Mouse (Mus musculus): ENCODE data around the gene Chst3. TPM values are rescaled to one million over a fixed set of nuclear protein-coding genes. Genes with fewer than 3 reads are reported as not detected.
"Not testable (repeated sequence)": the region's sequence is repeated elsewhere in the genome, so short reads cannot be mapped to it uniquely, and the experiment has no call there.

The Chst3 gene
- total and polyA plus RNA-seq, 2 experiments from 2014 or later = 0.20 to 2.2 TPM

DNA sequence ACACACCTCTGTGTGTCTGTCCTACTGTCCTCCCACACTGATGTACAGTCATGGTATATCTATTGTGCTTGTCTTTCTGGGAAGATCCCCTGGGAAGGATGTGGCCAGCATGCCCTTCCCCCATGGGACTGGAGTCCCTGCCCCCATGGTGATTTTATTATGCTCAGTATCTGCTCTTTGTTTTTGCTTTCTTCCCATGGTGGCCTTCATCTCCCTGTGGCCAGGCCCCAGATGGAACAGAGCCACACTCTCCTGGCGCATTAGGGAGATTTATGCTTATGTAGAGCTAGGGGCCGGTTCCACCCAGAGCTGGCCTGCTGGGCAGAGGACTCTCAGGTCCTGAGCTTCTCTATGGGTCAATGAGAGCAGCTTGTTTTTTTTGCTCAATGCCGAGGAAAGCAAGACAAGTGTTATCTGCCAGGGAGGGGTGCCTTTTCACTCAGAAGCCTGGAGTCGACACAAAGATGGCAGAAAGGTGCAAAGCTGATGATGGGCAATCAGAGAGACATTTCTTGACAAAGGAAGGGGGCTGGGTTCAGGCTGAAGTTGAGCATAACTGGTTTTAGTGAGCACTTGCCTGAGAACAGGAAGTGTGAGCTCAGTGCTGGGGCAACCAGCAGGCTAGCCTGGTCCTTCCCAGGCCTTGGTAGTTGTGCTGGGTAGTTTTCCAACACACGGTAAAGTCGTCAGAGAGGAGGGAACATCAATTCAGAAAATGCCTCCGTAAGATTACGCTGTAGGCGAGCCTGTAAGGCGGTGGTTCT lies 48.6 kb downstream of the Chst3 start:
- Histone ChIP-seq H3K27ac (ENCODE audit: low read depth) (no peak overlapping the region), H3K27me3 (ENCODE audit: control insufficient read depth, insufficient read depth, low read length) (no peaks in the 10 kb centered on the region), H3K4me1 (ENCODE audit: control insufficient read depth, insufficient read depth) (no peaks in the 10 kb centered on the region), H3K4me2 (ENCODE audit: low read depth, low read length) (no peak overlapping the region), H3K9ac (replicated peaks; ENCODE audit: low read depth, low read length) (no peak overlapping the region), H3K4me3 (ENCODE audit: low read depth, low read length) (no peak overlapping the region), H3K36me3 (replicated peaks; ENCODE audit: control insufficient read depth, insufficient read depth, low read length) (no peaks in the 10 kb centered on the region), H3K9me3 (replicated peaks; ENCODE audit: control insufficient read depth, low read length) (0 out of 2 replicates have a peak, but pooled peaks cover 3% of the 10 kb centered on the region)
- ATAC-seq (ENCODE audit: insufficient read depth, low read depth) (no peak), DNase-seq (ENCODE audit: low spot score) (no peak)
- WGBS = 73% methylated on average over 10 of the region's 10 CpGs
- TF ChIP-seq CTCF (IDR thresholded peaks at IDR 0.05; ENCODE audit: low read depth) (no peak), EP300 (IDR thresholded peaks at IDR 0.05; ENCODE audit: low read depth) (no peak)

DNA sequence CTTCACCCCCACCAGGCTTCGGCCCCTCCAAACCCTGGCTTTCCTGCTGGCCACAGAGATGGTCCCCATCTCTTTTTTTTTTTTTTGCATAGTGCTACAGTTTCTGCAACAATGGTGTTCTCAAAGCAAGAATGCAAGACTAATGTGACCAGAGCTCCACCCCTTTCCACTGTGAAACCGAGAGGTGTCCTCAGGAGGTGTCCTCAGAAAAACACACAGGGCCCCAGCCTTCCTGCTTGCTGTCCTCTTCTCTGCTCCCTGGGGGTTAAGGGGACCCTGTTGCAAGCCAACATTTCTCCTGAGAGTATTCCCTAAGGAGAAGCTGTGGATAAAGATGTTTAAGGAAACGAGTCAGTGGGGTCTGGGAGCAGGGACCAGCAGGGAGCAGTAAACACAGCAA lies 50.1 kb downstream of the Chst3 start:
- no peaks in the 10 kb centered on the region for H3K36me3 ChIP-seq (replicated peaks; ENCODE audit: control insufficient read depth, insufficient read depth, low read length)
- H3K9ac ChIP-seq (replicated peaks; ENCODE audit: low read depth, low read length) = no peak overlapping the region
- ATAC-seq (ENCODE audit: insufficient read depth, low read depth) (no peak), DNase-seq (ENCODE audit: low spot score) (no peak)
- H3K9me3 ChIP-seq (replicated peaks; ENCODE audit: control insufficient read depth, low read length) = 0 out of 2 replicates have a peak, but pooled peaks cover 3% of the 10 kb centered on the region
- no peaks in the 10 kb centered on the region for H3K4me1 ChIP-seq (ENCODE audit: control insufficient read depth, insufficient read depth)
- H3K27ac ChIP-seq (ENCODE audit: low read depth) = no peak overlapping the region
- no peak overlapping the region for H3K4me3 ChIP-seq (ENCODE audit: low read depth, low read length)
- no peaks in the 10 kb centered on the region for H3K27me3 ChIP-seq (ENCODE audit: control insufficient read depth, insufficient read depth, low read length)
- no peak overlapping the region for H3K4me2 ChIP-seq (ENCODE audit: low read depth, low read length)
- WGBS = 58% methylated on average over 3 of the region's 3 CpGs
- no peak for TF ChIP-seq CTCF (IDR thresholded peaks at IDR 0.05; ENCODE audit: low read depth)
- no peak for TF ChIP-seq EP300 (IDR thresholded peaks at IDR 0.05; ENCODE audit: low read depth)

DNA sequence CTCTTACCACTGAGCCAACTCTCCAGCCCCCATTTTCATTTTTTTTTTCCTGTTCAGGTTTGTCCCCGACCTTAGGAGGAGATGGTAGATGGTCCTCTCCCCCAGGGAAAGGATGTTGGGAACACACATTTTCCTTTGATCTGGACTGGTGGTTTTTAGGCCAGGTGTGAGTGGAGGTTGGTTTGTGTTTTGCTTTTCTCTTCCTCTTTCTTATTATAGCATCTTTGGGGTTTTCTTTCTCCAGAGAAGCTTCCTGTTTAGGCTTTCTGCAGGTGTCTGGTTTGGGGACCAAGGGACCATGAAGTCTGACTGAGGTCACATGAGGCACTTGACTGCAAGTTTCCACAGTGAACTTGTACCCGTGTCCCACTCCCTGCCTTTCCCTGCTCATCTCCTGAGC lies 50.8 kb downstream of the Chst3 start:
- TF ChIP-seq EP300 (IDR thresholded peaks at IDR 0.05; ENCODE audit: low read depth) (no peak), CTCF (IDR thresholded peaks at IDR 0.05; ENCODE audit: low read depth) (no peak)
- ATAC-seq (ENCODE audit: insufficient read depth, low read depth) (no peak), DNase-seq (ENCODE audit: low spot score) (no peak)
- H3K9me3 ChIP-seq (replicated peaks; ENCODE audit: control insufficient read depth, low read length) = 0 out of 2 replicates have a peak, but pooled peaks cover 3% of the 10 kb centered on the region
- no peak overlapping the region for H3K4me2 ChIP-seq (ENCODE audit: low read depth, low read length)
- H3K27me3 ChIP-seq (ENCODE audit: control insufficient read depth, insufficient read depth, low read length) = no peaks in the 10 kb centered on the region
- no peaks in the 10 kb centered on the region for H3K4me1 ChIP-seq (ENCODE audit: control insufficient read depth, insufficient read depth)
- H3K9ac ChIP-seq (replicated peaks; ENCODE audit: low read depth, low read length) = no peak overlapping the region
- H3K36me3 ChIP-seq (replicated peaks; ENCODE audit: control insufficient read depth, insufficient read depth, low read length) = no peaks in the 10 kb centered on the region
- H3K4me3 ChIP-seq (ENCODE audit: low read depth, low read length) = no peak overlapping the region
- no peak overlapping the region for H3K27ac ChIP-seq (ENCODE audit: low read depth)
- WGBS = 60% methylated on average over 2 of the region's 2 CpGs

DNA sequence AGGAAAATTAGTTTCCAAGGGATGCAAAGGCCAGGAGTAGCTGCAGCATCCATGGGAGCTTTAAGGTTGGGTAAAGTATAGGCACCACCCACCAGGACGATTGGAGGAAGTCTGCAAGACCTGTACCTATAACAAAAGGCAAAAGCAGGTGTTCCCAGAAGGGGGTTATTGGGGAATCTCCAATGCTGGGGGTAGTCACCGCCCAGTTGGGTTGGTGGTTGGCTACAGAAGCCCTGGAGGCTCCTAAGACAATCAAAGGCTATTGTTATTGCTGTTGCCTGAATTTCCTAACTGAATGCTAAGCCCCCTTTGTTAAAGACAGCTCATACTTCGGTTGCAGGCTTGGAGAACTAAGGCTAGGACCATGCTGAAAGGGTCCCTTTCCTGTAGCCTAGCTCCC lies 53.0 kb downstream of the Chst3 start:
- H3K36me3 ChIP-seq (replicated peaks; ENCODE audit: control insufficient read depth, insufficient read depth, low read length) = no peaks in the 10 kb centered on the region
- WGBS = 43% methylated on average over 3 of the region's 3 CpGs
- no peak overlapping the region for H3K9ac ChIP-seq (replicated peaks; ENCODE audit: low read depth, low read length)

DNA sequence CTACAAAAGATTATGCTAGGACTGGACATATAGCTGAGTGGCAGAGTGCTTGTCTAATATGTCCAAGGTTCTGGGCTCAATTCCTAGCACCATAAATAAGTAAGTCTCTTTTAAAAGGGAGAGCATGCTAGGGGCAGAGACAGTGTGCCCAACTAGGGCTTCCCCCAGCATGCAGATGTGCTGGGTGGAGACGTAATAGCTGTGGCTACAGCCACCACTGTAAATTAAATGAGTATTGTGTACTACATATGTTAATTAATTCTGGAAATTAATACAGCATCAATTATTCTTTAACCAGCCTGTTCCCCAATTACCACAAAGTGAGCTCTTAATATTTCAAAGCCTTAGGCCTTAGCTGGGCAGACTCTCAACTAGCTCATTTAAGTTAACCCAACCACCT lies 54.2 kb downstream of the Chst3 start:
- Histone ChIP-seq H3K9ac (replicated peaks; ENCODE audit: low read depth, low read length) (no peak overlapping the region), H3K4me3 (ENCODE audit: low read depth, low read length) (no peak overlapping the region), H3K27me3 (ENCODE audit: control insufficient read depth, insufficient read depth, low read length) (no peaks in the 10 kb centered on the region), H3K27ac (ENCODE audit: low read depth) (no peak overlapping the region), H3K9me3 (replicated peaks; ENCODE audit: control insufficient read depth, low read length) (0 out of 2 replicates have a peak, but pooled peaks cover 3% of the 10 kb centered on the region), H3K4me2 (ENCODE audit: low read depth, low read length) (no peak overlapping the region), H3K36me3 (replicated peaks; ENCODE audit: control insufficient read depth, insufficient read depth, low read length) (no peaks in the 10 kb centered on the region), H3K4me1 (ENCODE audit: control insufficient read depth, insufficient read depth) (no peaks in the 10 kb centered on the region)
- no peak for ATAC-seq (ENCODE audit: insufficient read depth, low read depth)
- TF ChIP-seq CTCF (IDR thresholded peaks at IDR 0.05; ENCODE audit: low read depth) = no peak
- TF ChIP-seq EP300 (IDR thresholded peaks at IDR 0.05; ENCODE audit: low read depth) = no peak
- DNase-seq (ENCODE audit: low spot score) = no peak
- 88% methylated on average over 1 of the region's 1 CpGs for WGBS

More for the DNA sequence above, 53.0 kb downstream of the Chst3 start:
- DNase-seq (ENCODE audit: low spot score) (no peak), ATAC-seq (ENCODE audit: insufficient read depth, low read depth) (no peak)
- no peak overlapping the region for H3K4me3 ChIP-seq (ENCODE audit: low read depth, low read length)
- TF ChIP-seq EP300 (IDR thresholded peaks at IDR 0.05; ENCODE audit: low read depth) = no peak
- TF ChIP-seq CTCF (IDR thresholded peaks at IDR 0.05; ENCODE audit: low read depth) = no peak
- no peaks in the 10 kb centered on the region for H3K27me3 ChIP-seq (ENCODE audit: control insufficient read depth, insufficient read depth, low read length)
- H3K4me2 ChIP-seq (ENCODE audit: low read depth, low read length) = no peak overlapping the region
- no peak overlapping the region for H3K27ac ChIP-seq (ENCODE audit: low read depth)
- H3K9me3 ChIP-seq (replicated peaks; ENCODE audit: control insufficient read depth, low read length) = 0 out of 2 replicates have a peak, but pooled peaks cover 3% of the 10 kb centered on the region
- H3K4me1 ChIP-seq (ENCODE audit: control insufficient read depth, insufficient read depth) = no peaks in the 10 kb centered on the region

DNA sequence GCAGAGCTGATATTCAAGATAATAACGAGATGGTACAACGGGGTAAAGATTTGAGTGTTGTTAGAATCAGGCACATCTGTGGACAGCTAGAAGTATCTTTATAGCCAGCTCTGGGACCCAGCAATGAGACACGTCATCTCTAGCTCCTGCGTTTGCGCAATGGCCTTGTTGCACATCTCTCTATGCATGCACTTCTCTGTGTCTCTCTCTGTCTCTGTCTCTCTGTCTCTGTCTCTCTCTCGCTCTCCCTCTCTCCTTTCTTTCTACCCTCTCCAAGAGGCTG lies 56.1 kb downstream of the Chst3 start:
- Histone ChIP-seq H3K9ac (replicated peaks; ENCODE audit: low read depth, low read length) (no peak overlapping the region), H3K27ac (ENCODE audit: low read depth) (no peak overlapping the region), H3K36me3 (replicated peaks; ENCODE audit: control insufficient read depth, insufficient read depth, low read length) (no peaks in the 10 kb centered on the region), H3K27me3 (ENCODE audit: control insufficient read depth, insufficient read depth, low read length) (no peaks in the 10 kb centered on the region), H3K4me3 (ENCODE audit: low read depth, low read length) (no peak overlapping the region), H3K4me1 (ENCODE audit: control insufficient read depth, insufficient read depth) (no peaks in the 10 kb centered on the region), H3K9me3 (replicated peaks; ENCODE audit: control insufficient read depth, low read length) (no peaks in the 10 kb centered on the region), H3K4me2 (ENCODE audit: low read depth, low read length) (no peak overlapping the region)
- no peak for DNase-seq (ENCODE audit: low spot score)
- WGBS = 80% methylated on average over 6 of the region's 6 CpGs
- ATAC-seq (ENCODE audit: insufficient read depth, low read depth) = no peak
- TF ChIP-seq CTCF (IDR thresholded peaks at IDR 0.05; ENCODE audit: low read depth) (no peak), EP300 (IDR thresholded peaks at IDR 0.05; ENCODE audit: low read depth) (no peak)

DNA sequence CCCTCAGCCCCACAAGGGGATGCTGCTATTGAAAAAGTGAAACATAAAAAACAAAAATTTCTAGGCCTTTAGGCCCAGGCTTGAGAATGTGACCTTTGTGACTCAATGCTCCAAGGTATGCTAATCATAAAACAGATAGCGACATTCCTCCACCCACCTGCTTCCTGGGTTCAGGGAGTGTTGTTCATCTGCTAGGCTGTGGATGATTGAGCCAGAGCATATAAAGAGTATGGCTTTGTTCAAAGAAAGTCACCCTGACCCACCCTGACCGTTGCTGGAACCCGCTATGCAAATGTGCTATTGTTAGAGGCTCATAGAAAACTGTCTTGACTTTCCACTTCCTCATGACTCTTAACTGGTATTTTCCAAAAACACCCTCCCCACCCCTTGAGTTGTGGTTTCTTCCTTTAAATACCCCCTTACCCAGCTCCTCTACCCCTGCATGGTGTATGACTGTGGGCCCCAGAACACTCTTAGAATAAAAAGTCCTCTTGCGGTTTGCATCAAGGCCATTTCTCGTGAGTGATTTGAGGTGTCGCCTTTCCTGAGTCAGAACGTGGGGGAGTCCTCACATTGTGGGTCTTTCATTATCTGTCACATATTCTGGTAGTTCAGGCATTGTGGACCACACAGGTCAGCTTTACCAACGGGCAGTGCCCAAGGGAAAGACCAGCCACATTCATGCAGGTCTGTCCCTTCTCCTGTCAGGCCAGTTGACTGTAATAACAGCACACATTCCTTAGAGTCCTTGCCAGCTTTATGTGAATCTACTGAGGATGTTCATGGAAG lies 56.7 kb downstream of the Chst3 start:
- H3K4me2 ChIP-seq (ENCODE audit: low read depth, low read length); H3K9me3 ChIP-seq (replicated peaks; ENCODE audit: control insufficient read depth, low read length); H3K4me3 ChIP-seq (ENCODE audit: low read depth, low read length); H3K9ac ChIP-seq (replicated peaks; ENCODE audit: low read depth, low read length); H3K36me3 ChIP-seq (replicated peaks; ENCODE audit: control insufficient read depth, insufficient read depth, low read length); DNase-seq (ENCODE audit: low spot score); H3K27ac ChIP-seq (ENCODE audit: low read depth); ATAC-seq (ENCODE audit: insufficient read depth, low read depth); H3K4me1 ChIP-seq (ENCODE audit: control insufficient read depth, insufficient read depth); H3K27me3 ChIP-seq (ENCODE audit: control insufficient read depth, insufficient read depth, low read length): not testable (repeated sequence)
- WGBS = 75% methylated on average over 8 of the region's 8 CpGs

DNA sequence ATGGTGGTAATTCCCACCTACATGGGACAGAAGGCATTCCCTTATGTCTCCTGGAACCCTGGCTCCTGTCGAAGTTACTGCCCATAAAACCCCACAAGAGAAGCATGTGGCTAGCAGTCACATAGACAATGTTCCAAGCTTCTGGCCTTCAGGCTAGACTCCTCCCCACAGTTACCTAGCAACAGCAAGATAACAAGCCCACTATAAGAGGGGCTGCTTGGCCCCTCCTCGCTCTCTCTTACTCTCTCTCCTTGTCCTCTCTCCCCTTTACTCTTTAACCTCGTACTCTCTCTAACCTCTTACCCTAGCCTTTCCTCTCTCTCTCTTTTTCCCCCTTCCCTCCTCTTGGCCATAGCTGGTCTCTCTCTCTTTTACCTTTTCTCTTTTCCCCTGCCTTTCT lies 57.7 kb downstream of the Chst3 start:
- H3K4me2 ChIP-seq (ENCODE audit: low read depth, low read length); H3K4me1 ChIP-seq (ENCODE audit: control insufficient read depth, insufficient read depth); H3K9ac ChIP-seq (replicated peaks; ENCODE audit: low read depth, low read length); H3K27ac ChIP-seq (ENCODE audit: low read depth); ATAC-seq (ENCODE audit: insufficient read depth, low read depth); H3K4me3 ChIP-seq (ENCODE audit: low read depth, low read length); H3K36me3 ChIP-seq (replicated peaks; ENCODE audit: control insufficient read depth, insufficient read depth, low read length); DNase-seq (ENCODE audit: low spot score); H3K27me3 ChIP-seq (ENCODE audit: control insufficient read depth, insufficient read depth, low read length); H3K9me3 ChIP-seq (replicated peaks; ENCODE audit: control insufficient read depth, low read length): not testable (repeated sequence)
- 62% methylated on average over 3 of the region's 3 CpGs for WGBS

Measured in heart, postnatal 0 days (tissue).